Mouse (Mus musculus): Measurements from ENCODE around the gene Pld5.

GRCm38 (mm10) chr1:176123781-176124180 is 151.3 kb downstream of the Pld5 start:
- TF ChIP-seq POLR2A (IDR thresholded peaks at IDR 0.05; ENCODE audit: extremely low read depth, insufficient read depth, low read length) (no peak), CTCF (IDR thresholded peaks at IDR 0.05; ENCODE audit: low read depth, low read length) (no peak)

All from liver, adult 2 months (tissue).